Mouse (Mus musculus): ENCODE data around the gene Paqr7. TPM values are rescaled to one million over a fixed set of nuclear protein-coding genes. Genes with fewer than 3 reads are reported as not detected.

The Paqr7 gene
- polyA plus RNA-seq, 1 experiment from 2014 or later: 6.5 TPM

DNA sequence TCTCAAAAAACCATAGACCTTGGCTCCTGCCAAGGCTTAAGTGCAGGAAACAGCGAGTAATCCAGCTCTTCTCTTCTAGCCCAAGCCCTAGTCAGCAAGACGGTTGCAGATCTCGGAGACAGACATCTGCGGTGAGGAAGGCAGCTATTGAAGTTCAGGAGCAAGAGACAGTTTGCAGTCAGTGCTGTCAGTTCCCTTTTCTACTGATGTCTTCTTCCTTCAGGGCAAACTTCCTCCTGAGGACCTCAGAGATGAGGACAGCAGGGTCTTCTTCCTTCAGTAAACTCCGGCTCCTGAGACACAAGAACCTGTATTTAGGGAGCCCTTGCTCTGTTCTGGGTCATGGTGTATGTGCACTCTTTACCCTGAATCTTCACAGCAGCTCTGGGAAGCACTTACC lies 29.7 kb downstream of the Paqr7 start:
- peaks cover 100% of the 10 kb centered on the region for H3K36me3 ChIP-seq
- no peak overlapping the region for H3K9ac ChIP-seq
- H3K4me3 ChIP-seq: no peak overlapping the region
- 46% methylated on average over 5 of the region's 5 CpGs for WGBS (ENCODE audit: insufficient replicate concordance)
- peaks cover 29% of the 10 kb centered on the region for H3K4me1 ChIP-seq
- H3K9me3 ChIP-seq (replicated peaks): no peaks in the 10 kb centered on the region
- H3K27me3 ChIP-seq (replicated peaks): no peaks in the 10 kb centered on the region
- H3K4me2 ChIP-seq: no peak overlapping the region
- peak overlapping the region; percentile 60; the same call in 1 of the 2 replicates for H3K27ac ChIP-seq
- ATAC-seq: no peak

GRCm38 (mm10) chr4:134532928-134533327 lies 36.4 kb downstream of the Paqr7 start:
- Histone ChIP-seq H3K4me2 (peak overlapping the region; percentile 96; the same call in 1 of the 2 replicates), H3K36me3 (peaks cover 42% of the 10 kb centered on the region), H3K9ac (peak overlapping the region; percentile 42; the same call in 1 of the 2 replicates), H3K4me3 (no peak overlapping the region), H3K27ac (peak overlapping the region; percentile 47; the same call in 1 of the 2 replicates), H3K9me3 (replicated peaks) (no peaks in the 10 kb centered on the region), H3K4me1 (peaks cover 35% of the 10 kb centered on the region), H3K27me3 (replicated peaks) (no peaks in the 10 kb centered on the region)
- ATAC-seq: no peak
- 47% methylated on average over 4 of the region's 4 CpGs for WGBS (ENCODE audit: insufficient replicate concordance)

DNA sequence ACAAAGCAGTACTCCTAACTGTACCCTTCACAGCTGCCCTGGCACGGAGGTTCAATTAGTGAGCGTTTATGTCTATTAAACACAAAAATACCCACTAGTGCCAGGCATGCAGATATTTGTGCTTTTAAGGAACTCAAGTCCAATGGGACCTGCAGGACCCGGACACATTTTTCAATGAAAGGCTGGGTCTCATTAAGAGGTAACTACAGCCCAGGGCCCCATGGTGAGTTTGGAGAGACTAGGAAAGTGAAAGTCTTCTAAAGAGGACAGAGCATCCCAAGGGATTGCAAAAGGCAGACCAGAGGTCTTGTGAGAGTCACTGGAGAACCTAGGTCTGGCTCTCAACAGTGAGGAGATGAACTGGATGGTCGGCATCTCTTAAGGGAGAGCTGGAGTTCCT lies 36.9 kb downstream of the Paqr7 start:
- Histone ChIP-seq H3K27ac (peak overlapping the region; percentile 81), H3K4me3 (peak overlapping the region; percentile 98), H3K9ac (peak overlapping the region; percentile 95), H3K4me1 (peaks cover 35% of the 10 kb centered on the region), H3K9me3 (replicated peaks) (no peaks in the 10 kb centered on the region), H3K36me3 (peaks cover 37% of the 10 kb centered on the region), H3K4me2 (peak overlapping the region; percentile 96), H3K27me3 (replicated peaks) (no peaks in the 10 kb centered on the region)
- no peak for ATAC-seq
- 74% methylated on average over 4 of the region's 4 CpGs for WGBS (ENCODE audit: insufficient replicate concordance)

DNA sequence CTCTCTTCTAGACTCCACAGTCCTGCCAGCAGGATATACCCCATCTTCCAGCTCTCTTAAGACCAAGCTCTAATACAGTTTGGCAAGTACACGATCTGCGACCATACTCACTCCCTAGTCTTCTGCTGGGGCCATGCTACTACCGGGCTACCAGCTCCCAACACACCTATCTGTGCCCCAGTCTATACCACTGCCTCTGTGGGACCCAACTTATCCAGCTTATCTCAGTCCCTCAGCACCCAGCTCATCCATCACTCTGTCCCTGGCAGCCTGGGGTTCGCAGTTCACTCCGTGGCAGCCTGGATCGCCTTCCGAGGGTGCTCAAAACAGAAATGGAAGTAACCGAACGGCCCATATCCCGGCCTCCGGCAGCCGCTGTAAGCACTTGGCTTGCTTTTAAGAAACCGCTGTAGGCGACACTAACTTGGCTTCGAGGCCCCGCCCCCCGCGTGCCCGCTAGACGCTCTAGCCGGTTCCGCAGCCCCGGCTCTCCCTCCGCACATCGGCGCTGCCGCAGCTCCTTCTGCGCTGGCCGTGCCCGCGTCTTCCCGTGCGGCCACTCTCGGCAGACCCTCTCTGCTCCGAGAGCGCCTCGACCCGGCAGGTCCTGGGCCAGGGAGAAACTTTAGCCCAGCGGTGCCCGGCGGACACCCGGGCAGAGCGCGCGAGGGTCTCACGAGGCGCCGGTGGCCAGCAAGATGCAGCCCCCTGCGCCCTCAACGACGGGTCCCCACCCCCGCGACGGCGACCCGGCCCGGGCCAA lies 37.8 kb downstream of the Paqr7 start:
- H3K27ac ChIP-seq: peak overlapping the region; percentile 81
- peaks cover 35% of the 10 kb centered on the region for H3K36me3 ChIP-seq
- peak overlapping the region; percentile 96 for H3K4me2 ChIP-seq
- H3K9me3 ChIP-seq (replicated peaks): no peaks in the 10 kb centered on the region
- H3K4me1 ChIP-seq: peaks cover 35% of the 10 kb centered on the region
- peak; percentile 74 for ATAC-seq
- H3K4me3 ChIP-seq: peak overlapping the region; percentile 98
- H3K9ac ChIP-seq: peak overlapping the region; percentile 95
- no peaks in the 10 kb centered on the region for H3K27me3 ChIP-seq (replicated peaks)
- WGBS (ENCODE audit: insufficient replicate concordance): under 1% methylated on average over 56 of the region's 57 CpGs

- peak within 1 kb of the TSS; percentile 81 for H3K27ac ChIP-seq
- no peaks in the 10 kb centered on the region for H3K9me3 ChIP-seq (replicated peaks)
- H3K27me3 ChIP-seq (replicated peaks): no peaks in the 10 kb centered on the region
- H3K9ac ChIP-seq: peak within 1 kb of the TSS; percentile 95
- H3K4me1 ChIP-seq: peaks cover 35% of the 10 kb centered on the region
- H3K36me3 ChIP-seq: peaks cover 33% of the 10 kb centered on the region
- H3K4me3 ChIP-seq: peak within 1 kb of the TSS; percentile 98
- ATAC-seq: peak; percentile 95
- WGBS (ENCODE audit: insufficient replicate concordance): 2% methylated on average over 68 of the region's 71 CpGs
- H3K4me2 ChIP-seq: peak within 1 kb of the TSS; percentile 96
Measured at GRCm38 (mm10) chr4:134534932-134535786, 38.7 kb downstream of the Paqr7 start, which contains the start of gene Mtfr1l. Gene Mtfr1l, minus strand, starts transcription at chr4:134535387.

- peak overlapping the region; percentile 81 for H3K27ac ChIP-seq
- no peaks in the 10 kb centered on the region for H3K9me3 ChIP-seq (replicated peaks)
- WGBS (ENCODE audit: insufficient replicate concordance): 23% methylated on average over 8 of the region's 8 CpGs
- ATAC-seq: no peak
- H3K4me2 ChIP-seq: peak overlapping the region; percentile 96
- H3K36me3 ChIP-seq: peaks cover 33% of the 10 kb centered on the region
- H3K4me1 ChIP-seq: peaks cover 35% of the 10 kb centered on the region
- H3K27me3 ChIP-seq (replicated peaks): no peaks in the 10 kb centered on the region
- H3K4me3 ChIP-seq: peak overlapping the region; percentile 98
- H3K9ac ChIP-seq: peak overlapping the region; percentile 95
Measured at GRCm38 (mm10) chr4:134535787-134536151, 39.3 kb downstream of the Paqr7 start.

- Histone ChIP-seq H3K4me3 (no peak overlapping the region), H3K4me2 (no peak overlapping the region), H3K27ac (no peak overlapping the region), H3K36me3 (peaks cover 39% of the 10 kb centered on the region), H3K9ac (no peak overlapping the region), H3K9me3 (replicated peaks) (no peaks in the 10 kb centered on the region), H3K4me1 (peaks cover 21% of the 10 kb centered on the region), H3K27me3 (replicated peaks) (no peaks in the 10 kb centered on the region)
- WGBS (ENCODE audit: insufficient replicate concordance): 80% methylated on average over 10 of the region's 10 CpGs
- ATAC-seq: no peak
Measured at GRCm38 (mm10) chr4:134538997-134539580, 42.6 kb downstream of the Paqr7 start.

DNA sequence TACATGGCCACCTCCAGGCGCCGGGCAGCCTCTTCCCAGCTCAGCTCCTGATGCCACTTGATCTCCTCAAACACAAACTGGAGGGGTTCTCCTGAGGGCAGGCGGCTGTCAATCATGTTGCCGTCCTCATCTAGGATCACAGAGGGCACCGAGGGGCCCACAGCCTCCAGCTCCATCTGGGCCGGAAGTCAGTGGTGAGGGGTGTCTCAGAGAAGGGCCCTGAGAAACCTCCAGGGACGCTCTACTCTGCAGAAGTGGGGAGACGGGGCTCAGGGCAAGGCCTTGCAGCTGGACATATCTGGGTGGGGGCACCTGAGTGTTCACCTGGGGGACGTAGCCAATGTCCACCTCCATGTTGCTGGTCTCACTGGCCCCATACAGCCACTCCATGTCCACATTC lies 46.2 kb downstream of the Paqr7 start:
- Histone ChIP-seq H3K36me3 (peaks cover 61% of the 10 kb centered on the region), H3K4me2 (no peak overlapping the region), H3K4me1 (peaks cover 18% of the 10 kb centered on the region), H3K9ac (no peak overlapping the region), H3K4me3 (no peak overlapping the region), H3K27ac (no peak overlapping the region), H3K9me3 (replicated peaks) (no peaks in the 10 kb centered on the region), H3K27me3 (replicated peaks) (no peaks in the 10 kb centered on the region)
- 0 out of 2 replicates have a peak, but pooled peaks have one; percentile 1 for ATAC-seq
- WGBS (ENCODE audit: insufficient replicate concordance): 76% methylated on average over 9 of the region's 9 CpGs

DNA sequence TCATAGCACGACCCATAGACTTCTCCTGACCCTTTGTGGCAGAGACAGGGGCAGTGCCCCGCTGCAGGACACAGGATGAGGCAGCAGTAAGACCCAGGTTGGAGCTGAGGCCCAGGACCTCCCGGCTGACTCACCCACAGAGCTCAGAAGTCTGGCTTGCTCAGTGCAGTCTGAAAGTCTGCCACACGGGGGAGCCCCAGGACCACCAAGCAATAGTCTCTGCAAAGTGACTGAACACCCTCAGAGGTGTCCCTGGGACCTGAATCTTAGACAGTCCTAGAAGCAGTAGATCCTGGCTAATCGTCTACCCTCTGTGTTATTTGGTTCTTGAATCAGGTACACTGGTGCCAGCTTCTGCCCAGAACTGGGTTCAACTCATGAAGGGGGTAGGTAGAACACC lies 46.8 kb downstream of the Paqr7 start:
- Histone ChIP-seq H3K4me2 (no peak overlapping the region), H3K9me3 (replicated peaks) (no peaks in the 10 kb centered on the region), H3K4me3 (no peak overlapping the region), H3K27ac (no peak overlapping the region), H3K4me1 (peaks cover 23% of the 10 kb centered on the region), H3K27me3 (replicated peaks) (no peaks in the 10 kb centered on the region), H3K9ac (no peak overlapping the region), H3K36me3 (peaks cover 61% of the 10 kb centered on the region)
- peak; percentile 49 for ATAC-seq
- WGBS (ENCODE audit: insufficient replicate concordance): 11% methylated on average over 5 of the region's 5 CpGs

DNA sequence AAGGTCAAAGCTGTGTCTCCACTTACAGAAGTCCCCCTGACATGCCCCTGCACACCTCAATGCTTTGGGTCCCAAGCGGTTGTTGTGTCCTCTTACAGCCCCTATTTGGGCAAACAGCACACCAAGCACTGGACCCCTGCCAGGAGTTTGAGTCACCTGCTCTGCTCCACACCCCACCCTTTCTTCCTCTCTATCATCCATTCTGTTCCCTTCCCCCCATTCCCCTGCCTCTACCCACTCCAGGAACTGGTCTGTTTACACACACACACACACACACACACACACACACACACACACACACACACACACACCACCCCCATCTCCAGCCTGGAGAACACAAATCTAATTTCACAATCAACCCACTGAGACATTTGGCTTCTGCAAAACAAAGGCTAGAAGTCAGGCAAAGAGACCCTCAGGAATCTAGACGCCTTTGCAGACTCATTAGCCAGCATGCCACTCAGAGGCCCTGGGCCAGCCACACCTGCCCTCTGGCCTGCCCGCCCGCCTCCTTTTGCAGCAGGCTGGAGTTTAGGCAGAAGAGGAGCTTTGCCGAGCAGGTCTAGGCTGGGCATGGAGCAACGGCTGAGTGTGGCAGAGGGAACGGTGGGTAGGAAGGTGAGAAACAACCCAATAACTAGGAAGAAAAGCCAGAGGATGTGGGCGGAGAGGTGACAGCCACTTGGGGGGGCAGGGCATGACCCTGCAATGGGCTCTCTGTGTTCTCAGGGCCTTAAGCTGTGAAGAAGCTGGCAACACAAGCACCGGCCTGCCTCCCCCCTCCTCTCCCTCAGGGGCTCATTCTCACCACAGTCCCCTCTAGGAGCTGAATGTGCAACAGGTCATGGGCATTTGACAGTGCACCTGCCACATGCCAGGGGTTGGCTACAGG lies 50.6 kb downstream of the Paqr7 start:
- peaks cover 47% of the 10 kb centered on the region for H3K36me3 ChIP-seq
- no peak overlapping the region for H3K4me2 ChIP-seq
- WGBS (ENCODE audit: insufficient replicate concordance): 75% methylated on average over 9 of the region's 9 CpGs
- H3K27ac ChIP-seq: peak overlapping the region; percentile 36; the same call in 1 of the 2 replicates
- no peak for ATAC-seq
- peaks cover 41% of the 10 kb centered on the region for H3K4me1 ChIP-seq
- peaks cover 9% of the 10 kb centered on the region for H3K27me3 ChIP-seq (replicated peaks)
- H3K9ac ChIP-seq: no peak overlapping the region
- H3K4me3 ChIP-seq: no peak overlapping the region
- peaks cover 5% of the 10 kb centered on the region for H3K9me3 ChIP-seq (replicated peaks)
